Mouse (Mus musculus) naive thymus-derived CD4-positive, alpha-beta T cell, adult 5 months (primary cell): ENCODE measurements around the gene Aldh4a1. TPM values are rescaled to one million over a fixed set of nuclear protein-coding genes. Genes with fewer than 3 reads are reported as not detected.

Experiments used
- polyA plus RNA-seq: library from polyadenylated mRNA; unstranded; fragments of 100-300 nt; shearing (Covaris generic); gene quantifications from one replicate; pipeline ENCODE4 v1.2.1, GENCODE M21; 2017

Gene Aldh4a1
- polyA plus RNA-seq, result 23.1 TPM

GRCm38 (mm10) chr4:139622373-139623282 is at the start of gene Aldh4a1:
Gene Aldh4a1, plus strand, starts transcription at chr4:139622866.

DNA sequence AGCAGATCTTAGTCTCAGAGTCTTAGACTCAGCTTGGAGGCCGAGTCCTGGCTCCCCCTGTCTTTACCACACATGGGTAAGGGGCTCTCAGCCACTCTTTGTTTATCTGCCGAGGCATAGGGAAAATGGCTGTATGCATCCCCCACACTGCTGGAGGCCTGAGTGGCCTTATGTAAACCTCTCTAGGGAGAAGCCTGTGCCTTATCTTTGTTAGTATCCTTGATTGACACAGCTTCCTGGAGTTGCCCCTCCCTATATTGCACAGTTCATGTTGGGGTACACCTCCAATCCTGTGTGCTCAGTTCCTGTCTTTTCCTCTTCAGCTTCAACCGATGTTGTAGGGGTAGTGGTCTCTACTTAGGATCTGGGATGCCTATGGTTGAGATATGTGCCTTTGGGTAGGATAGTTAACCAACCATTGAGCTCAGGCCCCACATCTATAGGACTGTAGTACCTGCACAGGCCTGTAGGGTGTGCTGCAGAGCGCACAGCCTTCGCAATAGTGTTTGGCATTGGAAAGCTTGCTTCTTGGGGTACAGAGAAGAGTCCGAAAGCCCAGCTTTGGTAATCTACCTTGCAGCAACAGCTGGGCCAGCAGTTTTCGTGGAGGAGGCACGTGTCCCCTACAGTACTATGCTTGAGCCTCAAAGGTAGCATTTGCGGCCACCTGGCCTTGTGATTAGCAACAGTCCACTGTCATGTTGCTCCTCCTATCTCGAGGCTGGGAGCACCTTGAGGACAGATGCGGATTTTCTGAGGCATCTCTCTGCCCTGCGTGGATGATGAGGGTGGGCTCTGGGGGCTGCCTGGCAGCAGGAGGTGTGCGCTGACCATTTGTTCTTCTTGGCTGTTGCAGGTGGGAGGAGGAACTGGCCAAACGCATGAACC is 20.1 kb upstream of the Aldh4a1 start, which contains the start of gene Gm21969:
Gene Gm21969, plus strand, starts transcription at position 830 of the 888 bp plus-strand sequence.

DNA sequence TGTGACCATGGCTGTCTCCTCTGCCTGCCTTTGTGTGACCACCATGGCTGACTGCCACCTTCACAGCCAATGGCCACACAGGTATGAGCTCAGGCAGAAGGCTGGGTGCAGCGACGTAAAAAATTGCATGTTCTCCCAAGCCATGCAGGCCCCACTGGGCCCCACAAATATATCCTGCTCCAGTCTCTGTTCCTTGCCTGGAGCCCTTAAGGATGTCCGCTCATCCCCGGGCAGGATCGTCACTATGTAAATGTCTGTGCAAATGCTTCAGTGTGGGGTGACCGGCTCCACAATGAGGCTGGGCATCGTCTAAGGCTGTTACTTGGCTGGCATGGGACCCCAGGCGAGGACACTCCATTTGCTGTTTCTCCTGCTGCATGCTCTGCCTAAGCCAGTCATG is 30.6 kb downstream of the Aldh4a1 start, which contains the start of gene Tas1r2:
Gene Tas1r2, plus strand, starts transcription at position 301 of the 400 bp plus-strand sequence.

Other genes starting within 250 kb of the Aldh4a1 start
- gene Iffo2, start 92.3 kb upstream of the Aldh4a1 start, polyA plus RNA-seq, result 4.7 TPM
- not detected for gene Gm21969, start 19.7 kb upstream of the Aldh4a1 start, polyA plus RNA-seq
- not detected for gene Tas1r2, start 30.7 kb downstream of the Aldh4a1 start, polyA plus RNA-seq
- not detected for gene Pax7, start 210.7 kb downstream of the Aldh4a1 start, polyA plus RNA-seq